Mouse (Mus musculus) thymus, postnatal 25 days (tissue): ENCODE measurements at regions not wholly inside any gene's neighbourhood (a gene's known extent, or its start where the extent isn't known, plus 50 kb on each side); places are given as distances from the start of the nearest gene placed in this dataset.

Experiments used
- DNase-seq: peaks from one replicate; pipeline ENCODE4 v3.0.0; 2022

GRCm38 (mm10) chr7:129987713-129988112 is 396.1 kb downstream of the Wdr11 start:
- DNase-seq: no peak

GRCm38 (mm10) chr7:129993446-129994223 is 402.0 kb downstream of the Wdr11 start:
- DNase-seq: no peak

DNA sequence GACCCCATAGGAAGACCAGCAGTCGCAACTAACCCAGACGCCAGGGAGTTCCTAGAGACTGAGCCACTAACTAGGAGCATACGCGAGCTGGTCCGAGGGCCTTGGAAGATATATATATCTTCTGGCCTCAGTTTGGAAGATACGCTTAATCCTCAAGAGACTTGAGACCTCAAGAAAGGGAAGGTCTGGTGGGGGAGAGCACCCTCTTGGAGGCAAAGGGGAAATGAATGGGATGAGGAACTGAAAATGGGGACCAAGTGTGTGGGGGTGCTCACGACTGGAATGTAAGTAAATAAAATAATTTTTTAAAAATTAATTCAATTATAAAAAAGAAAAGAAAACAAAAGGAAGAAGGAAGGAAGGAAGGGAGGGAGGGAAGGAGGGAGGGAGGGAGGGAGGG is 403.9 kb downstream of the Wdr11 start:
- DNase-seq: no peak

GRCm38 (mm10) chr7:130001064-130001463 is 409.4 kb downstream of the Wdr11 start:
- no peak for DNase-seq

GRCm38 (mm10) chr7:130002002-130002401 is 410.3 kb downstream of the Wdr11 start:
- no peak for DNase-seq

DNA sequence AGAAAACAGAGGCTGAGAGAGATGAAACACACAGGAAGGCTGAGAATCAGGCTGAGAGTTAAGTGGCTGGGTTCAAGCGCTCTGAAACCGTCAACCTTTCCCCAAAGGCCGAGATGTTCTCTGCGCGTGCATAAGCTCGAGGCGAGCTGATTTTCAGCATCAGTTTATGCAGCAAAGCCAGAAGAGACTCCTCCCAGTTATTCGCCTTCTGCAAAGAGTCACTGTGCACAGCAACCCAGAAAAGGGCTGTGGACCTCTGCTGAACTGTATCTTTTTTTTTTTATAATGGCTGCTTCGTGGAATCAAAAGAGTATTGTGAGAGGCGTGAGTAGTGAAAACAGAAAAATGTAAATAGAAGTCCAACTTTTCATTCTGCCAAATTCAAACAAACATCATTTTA is 413.7 kb downstream of the Wdr11 start:
- DNase-seq: no peak

DNA sequence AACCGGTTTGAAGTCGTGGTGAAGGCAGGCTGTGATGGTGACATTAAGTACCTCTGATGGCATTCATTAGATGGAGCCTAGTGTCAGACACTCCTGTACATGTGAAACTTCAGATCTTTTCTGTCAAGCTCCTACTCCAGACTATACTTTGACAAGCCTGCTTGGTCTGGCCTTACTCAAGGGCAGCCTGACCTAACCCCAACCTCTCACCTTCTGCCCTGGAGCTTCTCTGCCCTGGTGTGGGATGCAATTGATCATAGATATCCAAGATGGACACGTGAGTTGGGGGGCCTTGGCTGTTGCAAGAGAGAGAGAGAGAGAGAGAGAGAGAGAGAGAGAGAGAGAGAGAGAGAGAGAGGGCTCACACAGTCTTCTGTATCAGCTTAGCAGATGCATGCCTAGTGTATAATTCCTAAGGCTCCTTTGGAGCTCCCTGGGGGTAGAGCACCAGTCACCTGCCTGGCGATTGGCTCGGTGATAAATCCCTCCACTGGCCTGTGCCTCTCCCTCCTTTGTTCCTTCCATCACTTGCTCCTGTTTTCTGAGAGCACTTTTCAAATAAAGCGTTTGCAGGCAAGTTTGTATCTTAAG is 416.4 kb downstream of the Wdr11 start:
- no peak for DNase-seq

GRCm38 (mm10) chr7:130008591-130009418 is 417.1 kb downstream of the Wdr11 start:
- no peak for DNase-seq

DNA sequence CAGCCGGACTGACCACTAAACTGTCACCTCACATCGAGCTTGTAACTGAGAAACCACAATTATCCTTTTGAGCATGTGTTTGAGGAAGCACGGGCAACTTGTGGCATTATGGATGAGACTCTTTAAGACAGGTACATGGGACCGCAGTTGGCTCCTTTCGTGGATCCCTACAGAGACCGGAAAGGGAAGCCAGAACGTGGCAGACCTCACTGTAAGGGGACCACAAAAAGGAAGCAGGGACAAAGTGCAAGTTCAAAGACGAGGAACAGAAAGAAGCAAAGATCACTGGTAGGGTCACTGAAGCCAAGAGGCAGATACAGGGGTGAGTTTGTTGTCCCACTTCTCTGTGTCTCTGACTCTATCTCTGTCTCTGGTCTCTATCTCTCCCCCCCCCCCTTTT is 420.4 kb downstream of the Wdr11 start:
- no peak for DNase-seq

- no peak for DNase-seq
Observed at GRCm38 (mm10) chr7:130013109-130013508, 421.4 kb downstream of the Wdr11 start.

DNA sequence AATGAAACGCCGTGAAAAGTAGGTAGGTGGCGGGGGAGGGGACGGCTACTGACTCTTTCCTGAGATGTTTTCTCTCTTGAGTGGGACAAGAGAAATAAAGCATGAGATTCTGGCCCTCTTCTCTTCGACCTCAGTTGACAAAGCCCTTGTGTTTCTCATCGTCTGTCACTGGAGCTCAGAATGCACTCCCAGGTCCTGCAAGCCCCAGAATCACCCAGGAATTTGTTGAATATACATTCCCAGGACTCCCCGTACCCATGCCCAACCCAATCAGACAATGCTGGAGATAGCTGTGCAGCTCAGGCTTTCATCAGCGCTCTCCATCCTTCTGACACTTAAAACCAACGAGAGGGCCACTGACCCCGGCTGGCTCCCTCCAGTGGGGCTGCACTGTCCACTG is 422.9 kb downstream of the Wdr11 start:
- DNase-seq: no peak

DNA sequence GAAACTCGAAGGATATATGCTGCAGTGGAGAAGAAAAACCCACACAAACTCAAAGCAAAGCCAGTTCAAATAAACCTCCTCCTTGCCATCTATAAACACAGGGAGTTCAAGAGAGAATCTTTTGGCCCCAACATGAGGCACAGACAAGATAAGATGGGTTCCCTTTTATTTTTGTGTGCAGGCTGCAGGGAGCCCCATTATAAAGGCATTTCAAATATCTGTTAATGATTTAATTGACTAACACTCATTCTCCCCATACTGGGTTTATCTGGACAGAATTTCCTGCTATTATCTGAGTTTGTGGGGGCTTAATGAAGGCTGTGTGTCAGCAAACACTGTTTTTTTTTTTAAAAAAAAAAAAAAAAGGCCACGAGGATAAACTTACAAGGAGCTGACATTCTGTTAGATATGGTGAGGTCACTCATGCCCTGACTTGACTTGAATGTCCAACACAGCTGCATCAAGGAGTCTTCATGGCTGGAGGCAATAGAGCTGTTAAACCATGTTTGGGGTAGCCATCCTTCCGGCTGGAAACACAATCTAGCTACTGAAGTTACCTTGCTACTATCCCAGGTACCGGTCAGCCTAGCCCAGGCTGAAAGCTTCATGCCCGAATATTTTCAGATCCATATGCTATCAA is 423.8 kb downstream of the Wdr11 start:
- no peak for DNase-seq

GRCm38 (mm10) chr7:130016015-130016874 is 424.6 kb downstream of the Wdr11 start:
- no peak for DNase-seq

GRCm38 (mm10) chr7:130018891-130019290 is 427.2 kb downstream of the Wdr11 start:
- no peak for DNase-seq

DNA sequence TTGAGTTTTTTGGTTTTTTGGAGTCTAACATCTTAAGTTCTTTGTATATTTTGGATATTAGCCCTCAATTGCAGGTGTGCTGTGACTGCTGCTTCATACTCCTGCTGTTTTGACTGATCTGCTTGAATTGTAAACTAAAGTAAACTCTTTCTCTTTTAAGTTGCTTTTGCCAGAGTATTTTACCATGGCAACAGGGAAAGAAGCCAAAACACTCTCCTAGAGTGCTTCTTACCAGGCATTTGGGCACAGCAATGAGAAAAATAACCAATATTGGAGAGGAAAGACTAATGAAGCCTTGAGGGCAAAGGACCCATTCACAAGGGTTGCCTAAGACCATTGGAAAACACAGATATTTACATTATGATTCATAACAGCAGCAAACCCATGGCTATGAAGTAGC is 437.3 kb downstream of the Wdr11 start:
- DNase-seq: no peak

GRCm38 (mm10) chr7:130030711-130031110 is 439.0 kb downstream of the Wdr11 start:
- no peak for DNase-seq

DNA sequence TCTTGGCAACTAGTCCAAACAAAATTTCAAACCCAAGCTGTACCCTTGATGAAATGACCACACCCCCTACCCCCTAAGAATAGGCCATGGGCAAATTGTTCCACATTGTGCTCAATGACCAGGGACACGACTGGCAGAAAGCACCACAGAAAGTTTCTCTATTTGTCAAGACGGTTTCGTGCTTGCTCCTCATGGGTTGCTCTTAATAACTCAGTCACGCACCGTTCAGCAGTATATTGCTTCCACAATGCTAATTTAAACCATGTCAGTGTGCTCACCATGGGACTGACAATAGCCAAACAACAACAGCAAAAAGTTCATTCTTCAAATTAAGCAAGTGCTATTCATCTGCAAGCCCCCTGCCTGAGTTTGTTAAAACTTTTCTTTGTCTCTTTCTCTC is 444.6 kb downstream of the Wdr11 start:
- no peak for DNase-seq

GRCm38 (mm10) chr7:130036845-130037572 is 445.3 kb downstream of the Wdr11 start:
- no peak for DNase-seq

- no peak for DNase-seq
Observed at GRCm38 (mm10) chr7:130037573-130037925, 445.9 kb downstream of the Wdr11 start.

DNA sequence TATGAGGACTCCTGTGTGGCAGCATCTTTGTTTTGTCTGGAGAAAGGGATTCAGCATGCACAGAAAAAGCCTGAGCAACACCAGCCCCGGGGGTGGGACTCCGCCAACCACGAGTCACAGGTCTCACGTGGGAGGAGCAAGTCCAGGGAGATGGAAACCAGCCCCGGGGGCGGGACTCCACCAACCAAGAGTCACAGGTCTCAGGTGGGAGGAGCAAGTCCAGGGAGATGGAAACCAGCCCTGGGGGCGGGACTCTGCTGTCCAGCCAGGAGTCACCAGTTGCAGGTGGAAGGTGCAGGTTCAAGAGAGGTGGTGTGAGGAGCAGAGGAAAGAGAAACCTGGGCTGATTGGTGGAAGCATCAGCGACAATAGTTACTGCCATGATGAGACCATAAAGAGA is 448.9 kb downstream of the Wdr11 start:
- no peak for DNase-seq

DNA sequence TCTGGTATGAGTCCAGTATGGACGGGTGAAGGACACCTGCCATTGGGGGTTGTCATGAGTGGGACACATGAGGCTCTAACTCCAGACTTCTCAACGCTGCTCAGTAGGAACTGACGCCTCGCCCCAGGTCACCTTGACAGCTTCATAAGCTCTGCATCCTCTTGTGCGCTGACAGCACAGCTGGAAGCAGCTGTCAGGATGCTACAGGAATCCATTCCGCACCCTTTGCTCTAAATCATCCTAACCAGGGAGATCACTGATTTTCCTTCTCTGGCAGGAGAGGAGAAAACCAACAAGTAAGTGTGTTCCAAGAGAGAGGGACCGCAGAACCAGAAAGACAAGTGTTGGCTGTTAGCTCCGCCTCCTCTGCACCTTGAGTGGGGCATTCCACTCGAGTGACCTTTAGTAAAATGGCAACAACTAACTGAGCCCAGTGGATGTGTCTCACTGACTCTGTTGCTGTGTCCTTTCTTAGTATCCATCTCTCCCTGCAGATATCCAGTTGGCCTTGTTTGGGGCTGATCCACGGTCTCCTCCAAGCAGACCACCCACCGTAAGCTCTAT is 449.8 kb downstream of the Wdr11 start:
- no peak for DNase-seq
